Mouse (Mus musculus) neutrophil, adult 5-6 weeks (primary cell): ENCODE measurements around the gene H3f3a. TPM values are rescaled to one million over a fixed set of nuclear protein-coding genes. Genes with fewer than 3 reads are reported as not detected.

ENCODE experiments used
- ATAC-seq: fragments of 151-379, 151-347 bp; 2 replicates; pipeline ENCODE4 v1.8.0; 2017; ENCODE audit warnings: mild to moderate bottlenecking, moderate TSS enrichment; ENCODE audit not compliant: insufficient number of reproducible peaks, poor library complexity, low FRiP score, severe bottlenecking; ENCODE audit errors: extremely low read depth
- total RNA-seq: library from RNA; stranded (forward); fragments of 200-1000 nt; gene quantifications from 2 replicates; pipeline ENCODE4 v1.2.3, GENCODE M21; 2017

H3f3a gene
- total RNA-seq, 1 experiment from 2014 or later: 2,143 TPM

- peak; percentile 43 for ATAC-seq
These were observed 12.9 kb upstream of the H3f3a start for GRCm38 (mm10) chr1:180826634-180827033.

- ATAC-seq: no peak
These were observed 11.0 kb upstream of the H3f3a start for GRCm38 (mm10) chr1:180824721-180825120.

GRCm38 (mm10) chr1:180823716-180824115 is 10.0 kb upstream of the H3f3a start:
- no peak for ATAC-seq

- 0 out of 2 replicates have a peak, but pooled peaks have one; percentile 17 for ATAC-seq
These were observed 8.5 kb upstream of the H3f3a start for GRCm38 (mm10) chr1:180822276-180822675.

GRCm38 (mm10) chr1:180821101-180821500 is 7.4 kb upstream of the H3f3a start:
- ATAC-seq: no peak

- ATAC-seq: no peak
These were observed 4.3 kb upstream of the H3f3a start for GRCm38 (mm10) chr1:180818000-180818399.

GRCm38 (mm10) chr1:180815371-180816024 is 1.8 kb upstream of the H3f3a start:
- ATAC-seq: no peak

GRCm38 (mm10) chr1:180813409-180813884 is 296 bp downstream of the H3f3a start:
- ATAC-seq: peak; percentile 88

- no peak; the same call in 1 of the 2 replicates for ATAC-seq
These were observed 1.0 kb downstream of the H3f3a start for GRCm38 (mm10) chr1:180812463-180813408.

- ATAC-seq: no peak
These were observed 1.9 kb downstream of the H3f3a start for GRCm38 (mm10) chr1:180811596-180812462.

GRCm38 (mm10) chr1:180810976-180811375 is 2.8 kb downstream of the H3f3a start:
- no peak for ATAC-seq

GRCm38 (mm10) chr1:180808831-180809230 is 4.9 kb downstream of the H3f3a start:
- ATAC-seq: no peak

GRCm38 (mm10) chr1:180803881-180804280 is 9.9 kb downstream of the H3f3a start:
- no peak for ATAC-seq

- ATAC-seq: no peak
These were observed 12.2 kb downstream of the H3f3a start for GRCm38 (mm10) chr1:180801466-180801994.

GRCm38 (mm10) chr1:180800814-180801213 is 12.9 kb downstream of the H3f3a start:
- ATAC-seq: no peak

GRCm38 (mm10) chr1:180800022-180800421 is 13.7 kb downstream of the H3f3a start:
- ATAC-seq: no peak

GRCm38 (mm10) chr1:180799253-180799652 is 14.5 kb downstream of the H3f3a start:
- no peak for ATAC-seq

- ATAC-seq: no peak
These were observed 15.1 kb downstream of the H3f3a start for GRCm38 (mm10) chr1:180798660-180799059.

- no peak for ATAC-seq
These were observed 19.6 kb downstream of the H3f3a start for GRCm38 (mm10) chr1:180794170-180794569.
